Mouse (Mus musculus) testis, adult 2 months (tissue): ENCODE measurements around the gene Ccdc134.

Experiments used
- CTCF ChIP-seq: fragments of 200-500 bp; IDR thresholded peaks from 2 replicates; pipeline ENCODE4 v1.5.1; 2012; ENCODE audit warnings: low read depth, mild to moderate bottlenecking, inconsistent platforms, low read length, moderate library complexity; ENCODE audit not compliant: control insufficient read depth, insufficient read depth, insufficient replicate concordance
- POLR2A ChIP-seq: fragments of 200-500 bp; IDR thresholded peaks from 2 replicates; pipeline ENCODE4 v1.6.1; 2012; ENCODE audit warnings: low read depth, mild to moderate bottlenecking, inconsistent platforms, low read length, moderate library complexity; ENCODE audit not compliant: control insufficient read depth

- TF ChIP-seq POLR2A: no peak
- no peak for TF ChIP-seq CTCF
Measured at GRCm38 (mm10) chr15:82159471-82159870, 31.7 kb downstream of the Ccdc134 start.
